Mouse (Mus musculus) stomach, postnatal 0 days (tissue): ENCODE results near the gene 1700001P01Rik.

Experiments used
- CTCF ChIP-seq: IDR thresholded peaks from 2 replicates; pipeline ENCODE4 v1.5.1; 2016; ENCODE audit warnings: antibody characterized with exemption, low read depth, mild to moderate bottlenecking, moderate library complexity
- EP300 ChIP-seq: optimal IDR thresholded peaks from 2 replicates; pipeline ENCODE3; 2016; ENCODE audit warnings: antibody characterized with exemption

DNA sequence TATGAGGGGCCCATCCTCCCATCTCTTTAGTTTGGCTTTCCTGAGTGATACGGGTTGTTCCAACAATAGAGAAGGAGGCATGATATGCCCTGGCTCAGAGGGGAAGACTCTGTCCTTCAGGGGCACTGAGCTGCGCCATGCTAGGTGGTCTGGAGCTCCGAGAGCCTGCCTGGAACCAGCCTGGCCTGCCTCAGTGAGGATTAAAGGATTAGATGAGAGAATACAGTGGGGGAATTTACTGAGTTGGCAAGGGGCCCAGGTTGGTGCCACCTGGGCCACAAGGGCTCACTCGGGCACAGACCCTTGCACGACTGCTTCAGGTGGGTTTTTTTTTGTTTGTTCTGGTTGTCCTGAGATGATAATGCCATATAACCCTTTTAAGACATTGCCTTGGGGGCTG is 40.5 kb upstream of the 1700001P01Rik start:
- TF ChIP-seq CTCF (no peak), EP300 (no peak)
